Mouse (Mus musculus) stomach, postnatal 0 days (tissue): ENCODE results near the gene Sgip1. TPM values are rescaled to one million over a fixed set of nuclear protein-coding genes. Genes with fewer than 3 reads are reported as not detected.

Experiments used
- ATAC-seq: fragments of 200-750 bp; cut with Nextera tagmentation; 2 replicates; pipeline ENCODE4 v1.8.0; 2017; ENCODE audit not compliant: low FRiP score, low TSS enrichment
- DNase-seq: peaks from one replicate; pipeline ENCODE4 v3.0.0-alpha.2; 2016; ENCODE audit warnings: low spot score
- H3K27ac ChIP-seq: fragments of 300-500 bp; sonication (generic); replicated peaks from 2 replicates; pipeline ENCODE4 v1.5.1; 2014; ENCODE audit warnings: mild to moderate bottlenecking, control low read depth
- H3K27me3 ChIP-seq: fragments of 300-500 bp; sonication (generic); 2 replicates; pipeline ENCODE4 v1.6.1; 2014; ENCODE audit warnings: low read length; ENCODE audit not compliant: control insufficient read depth, insufficient read depth
- H3K36me3 ChIP-seq: fragments of 300-500 bp; sonication (generic); 2 replicates; pipeline ENCODE4 v1.6.1; 2014; ENCODE audit warnings: low read length, mixed read lengths; ENCODE audit not compliant: control insufficient read depth, insufficient read depth
- H3K4me1 ChIP-seq: fragments of 300-500 bp; sonication (generic); replicated peaks from 2 replicates; pipeline ENCODE4 v1.6.1; 2014; ENCODE audit warnings: antibody characterized with exemption; ENCODE audit not compliant: control insufficient read depth, insufficient read depth
- H3K4me2 ChIP-seq: fragments of 300-500 bp; sonication (generic); replicated peaks from 2 replicates; pipeline ENCODE4 v1.6.1; 2014; ENCODE audit warnings: low read depth, mild to moderate bottlenecking, control low read depth, moderate library complexity
- H3K4me3 ChIP-seq: fragments of 300-500 bp; sonication (generic); 2 replicates; pipeline ENCODE4 v1.5.1; 2014; ENCODE audit warnings: low read depth, low read length, control low read depth
- H3K9ac ChIP-seq: fragments of 300-500 bp; sonication (generic); 2 replicates; pipeline ENCODE4 v1.6.1; 2014; ENCODE audit warnings: mild to moderate bottlenecking, low read length, control low read depth, mixed read lengths
- H3K9me3 ChIP-seq: fragments of 300-500 bp; sonication (generic); 2 replicates; pipeline ENCODE4 v1.6.1; 2016; ENCODE audit warnings: low read length; ENCODE audit not compliant: control insufficient read depth
- CTCF ChIP-seq: IDR thresholded peaks from 2 replicates; pipeline ENCODE4 v1.5.1; 2016; ENCODE audit warnings: antibody characterized with exemption, low read depth, mild to moderate bottlenecking, moderate library complexity
- EP300 ChIP-seq: optimal IDR thresholded peaks from 2 replicates; pipeline ENCODE3; 2016; ENCODE audit warnings: antibody characterized with exemption
- WGBS: fragments of 180-500 bp; shearing (Covaris S2); extraction: QIAGEN DNeasy Blood & Tissue Kit; methylation state at CpG from one replicate; pipeline ENCODE4 v1.1.7; 2014; 5-methylcytosine and 5-hydroxymethylcytosine counted together
- polyA plus RNA-seq: library from polyadenylated mRNA; unstranded; fragments of >200 nt; fragmentation: Nextera tagmentation; extraction: Ambion mirVana; gene quantifications from 2 replicates; pipeline ENCODE4 v1.2.1, GENCODE M21; 2015

Gene Sgip1
- polyA plus RNA-seq, 1 experiment from 2014 or later: 2.4 TPM

GRCm38 (mm10) chr4:102886902-102887301 is 145.8 kb downstream of the Sgip1 start:
- H3K9me3 ChIP-seq: no peaks in the 10 kb centered on the region
- no peak overlapping the region for H3K9ac ChIP-seq
- H3K27me3 ChIP-seq: no peaks in the 10 kb centered on the region
- no peak overlapping the region for H3K4me2 ChIP-seq
- ATAC-seq: no peak
- no peaks in the 10 kb centered on the region for H3K36me3 ChIP-seq
- no peak for DNase-seq
- H3K4me3 ChIP-seq: no peak overlapping the region
- no peaks in the 10 kb centered on the region for H3K4me1 ChIP-seq
- WGBS: 84% methylated on average over 4 of the region's 4 CpGs
- no peak overlapping the region for H3K27ac ChIP-seq
- TF ChIP-seq EP300: no peak

- Histone ChIP-seq H3K27ac (no peak overlapping the region), H3K9me3 (no peaks in the 10 kb centered on the region), H3K4me1 (no peaks in the 10 kb centered on the region), H3K36me3 (no peaks in the 10 kb centered on the region), H3K4me3 (no peak overlapping the region), H3K4me2 (no peak overlapping the region), H3K9ac (no peak overlapping the region), H3K27me3 (no peaks in the 10 kb centered on the region)
- DNase-seq: no peak
- WGBS: 66% methylated on average over 14 of the region's 14 CpGs
- no peak for ATAC-seq
- TF ChIP-seq EP300 (no peak), CTCF (no peak)
These were observed 146.9 kb downstream of the Sgip1 start for GRCm38 (mm10) chr4:102887770-102888689.

DNA sequence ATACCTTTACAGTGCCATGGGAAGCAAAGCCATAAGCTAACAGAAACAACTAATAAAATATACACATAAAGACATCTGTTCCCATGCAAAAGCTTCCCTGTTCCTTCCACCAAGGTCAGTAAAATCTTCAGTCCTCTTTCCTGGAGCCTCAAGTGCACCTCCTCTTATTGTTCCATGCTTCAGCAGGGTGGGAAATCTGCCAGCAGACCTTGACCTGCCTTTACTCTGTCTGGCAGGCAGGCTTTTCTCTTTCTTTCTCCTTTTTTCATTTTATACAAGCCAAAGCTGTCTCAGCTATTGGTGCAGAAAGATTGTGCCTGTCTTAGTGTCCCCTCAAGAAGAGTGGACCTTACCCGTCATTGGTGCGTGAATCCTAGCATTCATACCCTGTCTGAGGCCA is 154.8 kb downstream of the Sgip1 start:
- H3K9me3 ChIP-seq: no peaks in the 10 kb centered on the region
- TF ChIP-seq EP300 (no peak), CTCF (no peak)
- ATAC-seq (no peak), DNase-seq (no peak)
- no peak overlapping the region for H3K9ac ChIP-seq
- no peaks in the 10 kb centered on the region for H3K27me3 ChIP-seq
- H3K4me3 ChIP-seq: no peak overlapping the region
- no peak overlapping the region for H3K4me2 ChIP-seq
- H3K4me1 ChIP-seq: no peaks in the 10 kb centered on the region
- WGBS: 98% methylated on average over 2 of the region's 2 CpGs
- H3K36me3 ChIP-seq: no peaks in the 10 kb centered on the region
- H3K27ac ChIP-seq: no peak overlapping the region

GRCm38 (mm10) chr4:102898987-102899386 is 157.9 kb downstream of the Sgip1 start:
- ATAC-seq (no peak), DNase-seq (no peak)
- no peaks in the 10 kb centered on the region for H3K4me1 ChIP-seq
- H3K4me2 ChIP-seq: no peak overlapping the region
- no peaks in the 10 kb centered on the region for H3K9me3 ChIP-seq
- WGBS: 52% methylated on average over 4 of the region's 4 CpGs
- no peak overlapping the region for H3K9ac ChIP-seq
- no peak overlapping the region for H3K27ac ChIP-seq
- H3K4me3 ChIP-seq: no peak overlapping the region
- H3K36me3 ChIP-seq: no peaks in the 10 kb centered on the region
- H3K27me3 ChIP-seq: no peaks in the 10 kb centered on the region
- TF ChIP-seq CTCF (no peak), EP300 (no peak)

DNA sequence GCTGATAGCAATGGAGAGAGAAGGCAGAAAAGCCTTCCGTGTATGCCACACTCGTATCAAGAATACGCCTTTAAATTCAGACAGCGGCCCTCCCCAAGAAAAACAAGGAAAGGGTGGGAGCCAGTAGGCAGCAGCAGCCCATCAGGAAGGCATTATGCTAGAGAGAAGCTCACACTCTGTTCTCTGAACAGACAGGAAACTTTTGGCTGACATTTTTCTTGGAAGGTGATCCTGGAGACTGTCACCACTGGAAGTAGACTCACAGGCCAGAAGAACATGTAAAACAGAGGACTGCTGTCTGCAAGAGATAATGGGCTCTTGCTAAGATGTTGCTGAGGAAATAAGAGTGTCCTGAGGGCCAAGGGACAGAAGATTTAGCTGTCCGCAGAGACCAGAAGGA is 158.6 kb downstream of the Sgip1 start:
- Histone ChIP-seq H3K9ac (no peak overlapping the region), H3K36me3 (no peaks in the 10 kb centered on the region), H3K27me3 (no peaks in the 10 kb centered on the region), H3K4me1 (no peaks in the 10 kb centered on the region), H3K4me2 (no peak overlapping the region), H3K9me3 (no peaks in the 10 kb centered on the region), H3K4me3 (no peak overlapping the region), H3K27ac (no peak overlapping the region)
- no peak for DNase-seq
- ATAC-seq: no peak
- no peak for TF ChIP-seq CTCF
- TF ChIP-seq EP300: no peak
- WGBS: 88% methylated on average over 5 of the region's 5 CpGs

DNA sequence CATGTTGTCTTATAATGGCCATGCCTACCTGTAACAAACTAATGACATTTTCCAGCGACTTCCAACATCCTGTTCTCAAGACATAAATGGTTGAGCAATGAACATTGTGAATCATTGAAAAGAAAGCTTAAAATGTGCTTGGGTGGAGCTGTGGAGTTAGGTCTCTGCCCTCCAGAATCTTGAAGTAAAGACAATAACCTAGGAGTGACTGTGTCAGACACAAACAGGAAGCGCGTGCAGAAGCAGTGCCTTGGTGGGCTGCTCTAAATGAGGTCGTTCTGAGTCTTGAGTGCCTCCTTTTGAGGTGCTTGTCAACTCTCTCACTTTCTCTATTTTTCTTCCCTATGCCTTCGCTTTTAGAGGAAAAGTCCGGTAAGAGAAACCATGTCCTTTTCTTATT is 159.1 kb downstream of the Sgip1 start:
- TF ChIP-seq CTCF: no peak
- no peak for TF ChIP-seq EP300
- ATAC-seq (no peak), DNase-seq (no peak)
- Histone ChIP-seq H3K27me3 (no peaks in the 10 kb centered on the region), H3K9ac (no peak overlapping the region), H3K4me2 (no peak overlapping the region), H3K4me3 (no peak overlapping the region), H3K36me3 (no peaks in the 10 kb centered on the region), H3K4me1 (no peaks in the 10 kb centered on the region), H3K27ac (no peak overlapping the region), H3K9me3 (no peaks in the 10 kb centered on the region)
- 81% methylated on average over 6 of the region's 6 CpGs for WGBS
